Mouse (Mus musculus) intestine, embryonic 15.5 days (tissue): ENCODE results near the gene Wasf2. TPM values are rescaled to one million over a fixed set of nuclear protein-coding genes. Genes with fewer than 3 reads are reported as not detected.
"Not testable (repeated sequence)": the region's sequence is repeated elsewhere in the genome, so short reads cannot be mapped to it uniquely, and the experiment has no call there.

Experiments
- ATAC-seq: fragments of 200-750 bp; cut with Nextera tagmentation; 2 replicates; pipeline ENCODE4 v1.8.0; 2017; ENCODE audit warnings: moderate TSS enrichment, moderate library complexity
- H3K27ac ChIP-seq: fragments of 300-500 bp; sonication (generic); 2 replicates; pipeline ENCODE4 v1.5.1; 2015; ENCODE audit warnings: mild to moderate bottlenecking, inconsistent platforms
- H3K27me3 ChIP-seq: fragments of 300-500 bp; sonication (generic); replicated peaks from 2 replicates; pipeline ENCODE4 v1.6.1; 2015; ENCODE audit warnings: inconsistent platforms
- H3K36me3 ChIP-seq: fragments of 300-500 bp; sonication (generic); 2 replicates; pipeline ENCODE4 v1.6.1; 2015; ENCODE audit warnings: inconsistent platforms
- H3K4me1 ChIP-seq: fragments of 300-500 bp; sonication (generic); replicated peaks from 2 replicates; pipeline ENCODE4 v1.6.1; 2015; ENCODE audit warnings: inconsistent platforms
- H3K4me2 ChIP-seq: fragments of 300-500 bp; sonication (generic); replicated peaks from 2 replicates; pipeline ENCODE4 v1.6.1; 2015; ENCODE audit warnings: mild to moderate bottlenecking, inconsistent platforms
- H3K4me3 ChIP-seq: fragments of 300-500 bp; sonication (generic); replicated peaks from 2 replicates; pipeline ENCODE4 v1.5.1; 2015; ENCODE audit warnings: inconsistent platforms
- H3K9ac ChIP-seq: fragments of 300-500 bp; sonication (generic); 2 replicates; pipeline ENCODE4 v1.6.1; 2015; ENCODE audit warnings: inconsistent platforms
- H3K9me3 ChIP-seq: fragments of 300-500 bp; sonication (generic); 2 replicates; pipeline ENCODE4 v1.6.1; 2016; ENCODE audit warnings: inconsistent platforms
- WGBS: fragments of 180-500 bp; shearing (Covaris S2); methylation state at CpG from one replicate; pipeline ENCODE4 v1.1.7; 2015; 5-methylcytosine and 5-hydroxymethylcytosine counted together
- polyA plus RNA-seq: library from polyadenylated mRNA; unstranded; fragments of >200 nt; fragmentation: Nextera tagmentation; extraction: Ambion mirVana; gene quantifications from 2 replicates; pipeline ENCODE4 v1.2.1, GENCODE M21; 2015

The Wasf2 gene
- polyA plus RNA-seq, 1 experiment from 2014 or later = 115 TPM

GRCm38 (mm10) chr4:133090276-133090719 lies 40.0 kb upstream of the Wasf2 start:
- Histone ChIP-seq H3K9me3 (no peaks in the 10 kb centered on the region), H3K9ac (peak overlapping the region; percentile 32), H3K27me3 (no peaks in the 10 kb centered on the region), H3K4me3 (no peak overlapping the region), H3K4me1 (peaks cover 86% of the 10 kb centered on the region), H3K36me3 (no peaks in the 10 kb centered on the region), H3K4me2 (peak overlapping the region; percentile 39), H3K27ac (peak overlapping the region; percentile 93)
- no peak; the same call in 1 of the 2 replicates for ATAC-seq
- WGBS = 30% methylated on average over 8 of the region's 8 CpGs

GRCm38 (mm10) chr4:133090720-133091458 lies 39.4 kb upstream of the Wasf2 start:
- WGBS = 20% methylated on average over 18 of the region's 18 CpGs
- Histone ChIP-seq H3K27me3 (no peaks in the 10 kb centered on the region), H3K4me2 (peak overlapping the region; percentile 39), H3K9me3 (no peaks in the 10 kb centered on the region), H3K9ac (peak overlapping the region; percentile 32), H3K27ac (peak overlapping the region; percentile 93), H3K36me3 (no peaks in the 10 kb centered on the region), H3K4me3 (no peak overlapping the region), H3K4me1 (peaks cover 85% of the 10 kb centered on the region)
- ATAC-seq = peak; percentile 29

- H3K27me3 ChIP-seq = no peaks in the 10 kb centered on the region
- ATAC-seq = no peak
- H3K9me3 ChIP-seq = no peaks in the 10 kb centered on the region
- WGBS = 60% methylated on average over 4 of the region's 4 CpGs
- H3K4me1 ChIP-seq = peaks cover 80% of the 10 kb centered on the region
- peak overlapping the region; percentile 93 for H3K27ac ChIP-seq
- no peak overlapping the region for H3K4me3 ChIP-seq
- no peak overlapping the region for H3K9ac ChIP-seq
- no peaks in the 10 kb centered on the region for H3K36me3 ChIP-seq
- H3K4me2 ChIP-seq = no peak overlapping the region
These were observed 38.9 kb upstream of the Wasf2 start for GRCm38 (mm10) chr4:133091459-133091785.

- Histone ChIP-seq H3K36me3 (no peaks in the 10 kb centered on the region), H3K4me3 (0 out of 2 replicates have a peak overlapping the region, but pooled peaks have one; percentile 15), H3K9ac (peak overlapping the region; percentile 51; the same call in 1 of the 2 replicates), H3K4me1 (peaks cover 69% of the 10 kb centered on the region), H3K4me2 (peak overlapping the region; percentile 56), H3K27ac (peak overlapping the region; percentile 90), H3K9me3 (no peaks in the 10 kb centered on the region), H3K27me3 (no peaks in the 10 kb centered on the region)
- 9% methylated on average over 18 of the region's 18 CpGs for WGBS
- 0 out of 2 replicates have a peak, but pooled peaks have one; percentile 20 for ATAC-seq
These were observed 37.8 kb upstream of the Wasf2 start for GRCm38 (mm10) chr4:133092453-133092901.

- H3K9me3 ChIP-seq = no peaks in the 10 kb centered on the region
- H3K9ac ChIP-seq = no peak overlapping the region; the same call in 1 of the 2 replicates
- H3K4me2 ChIP-seq = no peak overlapping the region
These were observed 37.2 kb upstream of the Wasf2 start for GRCm38 (mm10) chr4:133093056-133093455.

GRCm38 (mm10) chr4:133093481-133094033 lies 36.7 kb upstream of the Wasf2 start:
- WGBS = 23% methylated on average over 6 of the region's 6 CpGs
- Histone ChIP-seq H3K4me2 (peak overlapping the region; percentile 31), H3K27me3 (no peaks in the 10 kb centered on the region), H3K4me3 (no peak overlapping the region), H3K36me3 (no peaks in the 10 kb centered on the region), H3K9ac (peak overlapping the region; percentile 28; the same call in 1 of the 2 replicates), H3K4me1 (peaks cover 60% of the 10 kb centered on the region), H3K27ac (peak overlapping the region; percentile 90), H3K9me3 (no peaks in the 10 kb centered on the region)
- peak; percentile 52 for ATAC-seq

More at GRCm38 (mm10) chr4:133093056-133093455, 37.2 kb upstream of the Wasf2 start:
- Histone ChIP-seq H3K36me3 (no peaks in the 10 kb centered on the region), H3K4me3 (no peak overlapping the region), H3K4me1 (peaks cover 64% of the 10 kb centered on the region), H3K27me3 (no peaks in the 10 kb centered on the region), H3K27ac (peak overlapping the region; percentile 90)
- WGBS = 70% methylated on average over 6 of the region's 6 CpGs
- ATAC-seq = no peak

- Histone ChIP-seq H3K4me1 (peaks cover 60% of the 10 kb centered on the region), H3K27me3 (no peaks in the 10 kb centered on the region), H3K9ac (no peak overlapping the region), H3K36me3 (no peaks in the 10 kb centered on the region), H3K9me3 (no peaks in the 10 kb centered on the region), H3K27ac (peak overlapping the region; percentile 90), H3K4me2 (no peak overlapping the region; the same call in 1 of the 2 replicates), H3K4me3 (no peak overlapping the region)
- ATAC-seq = no peak
- WGBS = 60% methylated on average over 1 of the region's 1 CpGs
These were observed 36.0 kb upstream of the Wasf2 start for GRCm38 (mm10) chr4:133094255-133094654.

GRCm38 (mm10) chr4:133094936-133095733 lies 35.2 kb upstream of the Wasf2 start:
- H3K27ac ChIP-seq = peak overlapping the region; percentile 90
- H3K27me3 ChIP-seq = no peaks in the 10 kb centered on the region
- H3K36me3 ChIP-seq = no peaks in the 10 kb centered on the region
- H3K9me3 ChIP-seq = no peaks in the 10 kb centered on the region
- no peak overlapping the region for H3K4me3 ChIP-seq
- peak overlapping the region; percentile 45 for H3K4me2 ChIP-seq
- H3K9ac ChIP-seq = peak overlapping the region; percentile 18
- peak; percentile 48 for ATAC-seq
- peaks cover 51% of the 10 kb centered on the region for H3K4me1 ChIP-seq
- 46% methylated on average over 16 of the region's 16 CpGs for WGBS

GRCm38 (mm10) chr4:133095734-133096065 lies 34.6 kb upstream of the Wasf2 start:
- H3K36me3 ChIP-seq, H3K27me3 ChIP-seq, H3K9me3 ChIP-seq, H3K4me3 ChIP-seq, ATAC-seq: not testable (repeated sequence)
- 19% methylated on average over 3 of the region's 3 CpGs for WGBS
- Histone ChIP-seq H3K27ac (peak overlapping the region; percentile 85), H3K4me1 (peaks cover 46% of the 10 kb centered on the region), H3K9ac (peak overlapping the region; percentile 18), H3K4me2 (peak overlapping the region; percentile 45)

GRCm38 (mm10) chr4:133096671-133097070 lies 33.6 kb upstream of the Wasf2 start:
- Histone ChIP-seq H3K4me1 (peaks cover 38% of the 10 kb centered on the region), H3K4me3 (peak overlapping the region; percentile 23; the same call in 1 of the 2 replicates)
- H3K9me3 ChIP-seq, H3K36me3 ChIP-seq, H3K9ac ChIP-seq, H3K27ac ChIP-seq, ATAC-seq, H3K27me3 ChIP-seq, H3K4me2 ChIP-seq: not testable (repeated sequence)
- WGBS = 0% methylated on average over 15 of the region's 26 CpGs

- Histone ChIP-seq H3K36me3 (no peaks in the 10 kb centered on the region), H3K4me3 (no peak overlapping the region), H3K27ac (0 out of 2 replicates have a peak overlapping the region, but pooled peaks have one; percentile 28), H3K27me3 (no peaks in the 10 kb centered on the region), H3K4me2 (peak overlapping the region; percentile 19; the same call in 1 of the 2 replicates), H3K4me1 (peaks cover 19% of the 10 kb centered on the region), H3K9me3 (no peaks in the 10 kb centered on the region), H3K9ac (no peak overlapping the region)
- ATAC-seq = no peak
- WGBS = 74% methylated on average over 9 of the region's 9 CpGs
These were observed 28.6 kb upstream of the Wasf2 start for GRCm38 (mm10) chr4:133101751-133102150.
